ENCODE assay signal across 19 mouse cellular contexts in genomic region chr5:44942575-44942974, GRCm38 (mm10).
A peak's percentile ranks its signal among the peaks of the same experiment; 100 is the strongest.
DNase-seq lines count a peak whose midpoint lies in the region; ATAC-seq lines count a peak whose summit lies in the region.
"Had no signal": no experiment of that assay in that cellular context is flagged by ENCODE, and none has a peak within 500 bp of the region (broad histone marks: within the 10 kb centered on the region; RNA-seq: fewer than 3 reads in every experiment).

No protein-coding gene starts in this region.

- DNase-seq in intestine, embryonic 14.5 days (ENCODE audit: low spot score), result no peak
- DNase-seq in midbrain, embryonic 10.5 days (ENCODE audit: low spot score), result no peak
- no peak for DNase-seq in embryonic facial prominence, embryonic 14.5 days (ENCODE audit: low spot score)
- DNase-seq in heart, embryonic 10.5 days (ENCODE audit: low spot score), result no peak
- no peak for DNase-seq in liver
- DNase-seq: cerebellum, adult 11-12 months; forebrain, postnatal 0 days; heart, adult 2 months; kidney, adult 2 months; layer of hippocampus, adult 9-11 months had no signal

- H3K36me3 ChIP-seq in intestine, embryonic 14.5 days (ENCODE audit: control insufficient read depth, insufficient read depth, low read length), result no peaks in the 10 kb centered on the region
- H3K36me3 ChIP-seq in intestine, embryonic 15.5 days, result no peaks in the 10 kb centered on the region
- no peaks in the 10 kb centered on the region for H3K36me3 ChIP-seq in midbrain, embryonic 10.5 days
- no peaks in the 10 kb centered on the region for H3K36me3 ChIP-seq in midbrain, embryonic 13.5 days
- H3K36me3 ChIP-seq in embryonic facial prominence, embryonic 14.5 days (ENCODE audit: control insufficient read depth, insufficient read depth, low read length), result no peaks in the 10 kb centered on the region
- no peaks in the 10 kb centered on the region for H3K36me3 ChIP-seq in neural tube, embryonic 13.5 days
- H3K36me3 ChIP-seq in heart, embryonic 10.5 days, result no peaks in the 10 kb centered on the region
- H3K36me3 ChIP-seq: liver, embryonic 12.5 days had no signal

- H3K4me2 ChIP-seq in intestine, embryonic 14.5 days (ENCODE audit: low read length), result no peak overlapping the region
- H3K4me2 ChIP-seq in intestine, embryonic 15.5 days (replicated peaks), result no peak overlapping the region
- H3K4me2 ChIP-seq in midbrain, embryonic 13.5 days (replicated peaks), result no peak overlapping the region
- no peak overlapping the region for H3K4me2 ChIP-seq in embryonic facial prominence, embryonic 14.5 days (ENCODE audit: low read depth, low read length)
- H3K4me2 ChIP-seq in neural tube, embryonic 13.5 days, result no peak overlapping the region
- H3K4me2 ChIP-seq: liver, embryonic 12.5 days had no signal

- no peak overlapping the region for H3K9ac ChIP-seq in intestine, embryonic 14.5 days (ENCODE audit: low read length)
- no peak overlapping the region for H3K9ac ChIP-seq in intestine, embryonic 15.5 days
- no peak overlapping the region for H3K9ac ChIP-seq in midbrain, embryonic 13.5 days (replicated peaks)
- H3K9ac ChIP-seq in embryonic facial prominence, embryonic 14.5 days (ENCODE audit: low read depth, low read length), result no peak overlapping the region
- no peak overlapping the region for H3K9ac ChIP-seq in neural tube, embryonic 13.5 days
- H3K9ac ChIP-seq: forebrain, postnatal 0 days; liver, embryonic 12.5 days had no signal

- H3K4me3 ChIP-seq in intestine, embryonic 14.5 days (ENCODE audit: low read depth, low read length), result no peak overlapping the region
- no peak overlapping the region for H3K4me3 ChIP-seq in intestine, embryonic 15.5 days (replicated peaks)
- no peak overlapping the region for H3K4me3 ChIP-seq in midbrain, embryonic 10.5 days
- no peak overlapping the region for H3K4me3 ChIP-seq in midbrain, embryonic 13.5 days (replicated peaks)
- H3K4me3 ChIP-seq in embryonic facial prominence, embryonic 14.5 days (ENCODE audit: low read depth, low read length), result no peak overlapping the region
- no peak overlapping the region for H3K4me3 ChIP-seq in neural tube, embryonic 13.5 days
- no peak overlapping the region for H3K4me3 ChIP-seq in heart, embryonic 10.5 days
- H3K4me3 ChIP-seq: erythroblast, embryonic 14.5 days; gastrocnemius, adult 2 months; heart, adult 2 months; liver, embryonic 12.5 days had no signal

- H3K9me3 ChIP-seq in intestine, embryonic 14.5 days (ENCODE audit: control insufficient read depth, low read length), result no peaks in the 10 kb centered on the region; the same call in 1 of the 2 replicates
- H3K9me3 ChIP-seq in intestine, embryonic 15.5 days, result no peaks in the 10 kb centered on the region
- H3K9me3 ChIP-seq in midbrain, embryonic 10.5 days (replicated peaks), result no peaks in the 10 kb centered on the region
- 0 out of 2 replicates have a peak, but pooled peaks cover 5% of the 10 kb centered on the region for H3K9me3 ChIP-seq in midbrain, embryonic 13.5 days
- 0 out of 2 replicates have a peak, but pooled peaks cover 6% of the 10 kb centered on the region for H3K9me3 ChIP-seq in embryonic facial prominence, embryonic 14.5 days (ENCODE audit: control insufficient read depth, low read length)
- 0 out of 2 replicates have a peak, but pooled peaks cover 9% of the 10 kb centered on the region for H3K9me3 ChIP-seq in neural tube, embryonic 13.5 days
- H3K9me3 ChIP-seq in heart, embryonic 10.5 days, result no peaks in the 10 kb centered on the region
- H3K9me3 ChIP-seq: liver, embryonic 12.5 days had no signal

- no peaks in the 10 kb centered on the region for H3K27me3 ChIP-seq in intestine, embryonic 14.5 days (replicated peaks; ENCODE audit: control insufficient read depth, insufficient read depth, low read length)
- H3K27me3 ChIP-seq in intestine, embryonic 15.5 days (replicated peaks), result no peaks in the 10 kb centered on the region
- no peaks in the 10 kb centered on the region for H3K27me3 ChIP-seq in midbrain, embryonic 10.5 days (ENCODE audit: low read depth, poor library complexity, severe bottlenecking)
- no peaks in the 10 kb centered on the region for H3K27me3 ChIP-seq in midbrain, embryonic 13.5 days
- H3K27me3 ChIP-seq in embryonic facial prominence, embryonic 14.5 days (replicated peaks; ENCODE audit: control insufficient read depth, insufficient read depth, low read length), result no peaks in the 10 kb centered on the region
- H3K27me3 ChIP-seq in neural tube, embryonic 13.5 days, result 0 out of 2 replicates have a peak, but pooled peaks cover 2% of the 10 kb centered on the region
- no peaks in the 10 kb centered on the region for H3K27me3 ChIP-seq in heart, embryonic 10.5 days (ENCODE audit: insufficient read depth, poor library complexity, severe bottlenecking)
- H3K27me3 ChIP-seq: liver, embryonic 12.5 days; Patski had no signal

- WGBS in intestine, embryonic 14.5 days, result 38% methylated on average over 2 of the region's 2 CpGs
- 56% methylated on average over 2 of the region's 2 CpGs for WGBS in intestine, embryonic 15.5 days
- 60% methylated on average over 2 of the region's 2 CpGs for WGBS in midbrain, embryonic 10.5 days
- WGBS in midbrain, embryonic 13.5 days, result 50% methylated on average over 2 of the region's 2 CpGs
- 39% methylated on average over 2 of the region's 2 CpGs for WGBS in embryonic facial prominence, embryonic 14.5 days
- 34% methylated on average over 2 of the region's 2 CpGs for WGBS in neural tube, embryonic 13.5 days
- WGBS in heart, embryonic 10.5 days, result 62% methylated on average over 2 of the region's 2 CpGs

- H3K27ac ChIP-seq in intestine, embryonic 14.5 days (ENCODE audit: low read depth), result peak overlapping the region; percentile 69
- no peak overlapping the region for H3K27ac ChIP-seq in intestine, embryonic 15.5 days
- H3K27ac ChIP-seq in midbrain, embryonic 10.5 days (replicated peaks), result peak overlapping the region; percentile 55
- no peak overlapping the region for H3K27ac ChIP-seq in midbrain, embryonic 13.5 days
- H3K27ac ChIP-seq in embryonic facial prominence, embryonic 14.5 days (replicated peaks; ENCODE audit: low read depth, low read length), result peak overlapping the region; percentile 41; the same call in 1 of the 2 replicates
- peak overlapping the region; percentile 42; the same call in 1 of the 2 replicates for H3K27ac ChIP-seq in neural tube, embryonic 13.5 days (replicated peaks)
- H3K27ac ChIP-seq in heart, embryonic 10.5 days, result no peak overlapping the region
- H3K27ac ChIP-seq: heart, adult 2 months; liver, embryonic 12.5 days; macrophage had no signal

- peaks cover 12% of the 10 kb centered on the region; the same call in 1 of the 2 replicates for H3K4me1 ChIP-seq in intestine, embryonic 14.5 days (replicated peaks; ENCODE audit: control insufficient read depth, insufficient read depth, low read length)
- 0 out of 2 replicates have a peak, but pooled peaks cover 7% of the 10 kb centered on the region for H3K4me1 ChIP-seq in intestine, embryonic 15.5 days (replicated peaks)
- peaks cover 18% of the 10 kb centered on the region for H3K4me1 ChIP-seq in midbrain, embryonic 10.5 days
- H3K4me1 ChIP-seq in midbrain, embryonic 13.5 days (replicated peaks), result peaks cover 16% of the 10 kb centered on the region
- H3K4me1 ChIP-seq in embryonic facial prominence, embryonic 14.5 days (ENCODE audit: control insufficient read depth, insufficient read depth, low read length), result peaks cover 10% of the 10 kb centered on the region; the same call in 1 of the 2 replicates
- peaks cover 17% of the 10 kb centered on the region for H3K4me1 ChIP-seq in neural tube, embryonic 13.5 days (replicated peaks)
- no peaks in the 10 kb centered on the region for H3K4me1 ChIP-seq in heart, embryonic 10.5 days
- H3K4me1 ChIP-seq: liver, embryonic 12.5 days had no signal

- peak; percentile 23; the same call in 1 of the 2 replicates for ATAC-seq in intestine, embryonic 14.5 days (replicated peaks; ENCODE audit: low FRiP score, low TSS enrichment, low read depth)
- ATAC-seq in intestine, embryonic 15.5 days, result no peak
- ATAC-seq in midbrain, embryonic 13.5 days, result no peak
- ATAC-seq in embryonic facial prominence, embryonic 14.5 days (ENCODE audit: low read depth), result no peak
- no peak for ATAC-seq in neural tube, embryonic 13.5 days (ENCODE audit: low read depth)
- ATAC-seq: forebrain, postnatal 0 days; hindbrain, embryonic 16.5 days; liver, embryonic 12.5 days; Patski had no signal

Comparison
In these comparisons a context has a peak if more than half of its experiments do, and no peak if none do; other contexts are left out.
1. H3K27ac ChIP-seq: peak in intestine, embryonic 14.5 days (single experiment), midbrain, embryonic 10.5 days (single experiment), embryonic facial prominence, embryonic 14.5 days (single experiment) and neural tube, embryonic 13.5 days (single experiment); none in intestine, embryonic 15.5 days (single experiment), midbrain, embryonic 13.5 days (single experiment) and heart, embryonic 10.5 days (single experiment).